Mouse (Mus musculus): ENCODE results near the gene Smg7. TPM values are rescaled to one million over a fixed set of nuclear protein-coding genes. Genes with fewer than 3 reads are reported as not detected.
A peak's percentile ranks its signal among the peaks of the same experiment; 100 is the strongest.
"Not testable (repeated sequence)": the region's sequence is repeated elsewhere in the genome, so short reads cannot be mapped to it uniquely, and the experiment has no call there.

Smg7 gene
- 62.0 and 100 TPM in 2 replicates for total RNA-seq (2014; fragmentation: Nextera tagmentation)
- total RNA-seq (2017), result 26.0 and 31.2 TPM in 2 replicates

- ATAC-seq (replicated peaks; ENCODE audit: poor library complexity, severe bottlenecking), result peak; percentile 8; the same call in 1 of the 2 replicates
Observed at GRCm38 (mm10) chr1:152901765-152902664, at the start of gene Smg7. Gene Smg7, minus strand, starts transcription at chr1:152902646.

DNA sequence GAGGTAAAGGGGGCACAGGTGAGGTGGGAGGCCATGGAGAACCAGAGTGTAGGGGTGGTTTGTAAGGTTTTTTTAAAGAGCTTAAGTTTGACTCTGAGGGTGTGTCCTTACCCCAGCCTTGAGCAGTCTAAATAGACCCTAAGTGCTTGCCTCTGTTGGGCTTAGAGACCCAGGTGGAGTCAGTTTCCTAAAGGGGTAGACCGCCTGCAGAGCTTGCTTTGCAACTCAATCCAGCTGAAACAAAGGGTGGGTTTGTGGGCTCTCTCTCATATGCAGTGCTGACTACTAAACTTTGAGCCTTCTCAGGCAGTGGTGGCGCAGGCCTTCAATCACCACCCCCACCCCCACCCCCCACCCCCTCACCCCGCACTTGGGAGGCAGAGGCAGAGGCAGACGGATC lies 40.5 kb upstream of the Smg7 start:
- no peak for ATAC-seq (replicated peaks; ENCODE audit: poor library complexity, severe bottlenecking)

- no peak for ATAC-seq (replicated peaks; ENCODE audit: poor library complexity, severe bottlenecking)
Observed at GRCm38 (mm10) chr1:152936365-152936764, 33.9 kb upstream of the Smg7 start.

GRCm38 (mm10) chr1:152935476-152935875 lies 33.0 kb upstream of the Smg7 start:
- no peak for ATAC-seq (replicated peaks; ENCODE audit: poor library complexity, severe bottlenecking)

DNA sequence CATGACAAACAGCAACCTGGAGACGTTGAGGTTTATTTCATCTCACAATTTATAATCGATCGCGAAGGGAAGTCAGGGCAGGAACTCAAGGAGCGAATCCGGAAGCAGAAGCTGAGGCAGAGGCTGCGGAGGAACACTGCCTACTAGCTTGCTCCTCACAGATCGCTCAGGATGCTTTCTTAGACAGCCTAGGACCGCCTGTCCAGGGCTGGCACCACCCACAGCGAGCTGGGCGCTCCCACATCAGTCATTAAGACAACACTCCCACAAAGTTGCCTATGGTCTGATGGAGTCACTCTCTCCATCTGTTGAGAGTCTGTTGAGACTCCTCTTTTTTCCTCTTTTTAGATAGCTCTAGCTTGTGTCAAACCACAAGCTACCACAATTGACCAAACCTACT lies 31.5 kb upstream of the Smg7 start:
- ATAC-seq (replicated peaks; ENCODE audit: poor library complexity, severe bottlenecking), result peak; percentile 42

GRCm38 (mm10) chr1:152921786-152922185 lies 19.3 kb upstream of the Smg7 start:
- ATAC-seq (replicated peaks; ENCODE audit: poor library complexity, severe bottlenecking), result no peak

DNA sequence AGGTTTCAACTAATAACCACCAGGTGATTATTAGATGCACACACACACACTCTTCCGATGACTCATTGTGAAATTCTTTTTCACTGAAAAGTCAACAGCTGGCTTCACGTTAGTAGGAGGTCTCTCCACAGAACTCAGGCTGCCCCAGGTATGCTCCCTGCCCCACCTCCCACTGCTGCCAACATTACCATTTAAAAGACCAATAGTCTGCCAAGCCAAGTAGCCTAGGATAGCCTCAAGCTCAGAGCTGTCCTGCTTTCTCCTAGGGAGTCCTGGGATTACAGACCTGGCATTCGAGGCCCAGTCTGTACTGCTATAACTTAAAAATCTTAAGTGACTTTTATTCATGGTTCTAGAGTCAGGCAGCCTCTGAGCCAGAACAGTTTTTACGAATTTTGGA lies 15.2 kb upstream of the Smg7 start:
- ATAC-seq (replicated peaks; ENCODE audit: poor library complexity, severe bottlenecking), result no peak

DNA sequence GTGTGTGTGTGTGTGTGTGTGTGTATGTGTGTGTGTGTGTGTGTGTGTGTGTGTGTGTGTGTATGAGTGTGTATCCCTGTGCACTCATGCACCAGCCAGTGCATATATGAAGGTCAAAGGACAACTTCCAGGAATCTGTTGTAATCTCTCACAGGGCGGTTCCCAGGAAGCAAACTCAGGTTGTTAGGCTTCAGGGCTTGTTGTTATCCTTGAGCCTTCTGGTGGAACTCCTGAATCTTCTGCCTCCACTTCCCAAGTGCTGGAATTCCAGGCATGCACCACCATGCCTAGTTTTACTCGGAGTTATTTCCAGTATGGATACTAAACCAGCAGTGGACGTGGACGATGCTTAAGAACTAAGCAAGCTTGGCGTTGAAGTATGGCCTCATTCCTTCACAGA lies 14.5 kb upstream of the Smg7 start:
- no peak for ATAC-seq (replicated peaks; ENCODE audit: poor library complexity, severe bottlenecking)

GRCm38 (mm10) chr1:152915766-152916165 lies 13.3 kb upstream of the Smg7 start:
- no peak for ATAC-seq (replicated peaks; ENCODE audit: poor library complexity, severe bottlenecking)

DNA sequence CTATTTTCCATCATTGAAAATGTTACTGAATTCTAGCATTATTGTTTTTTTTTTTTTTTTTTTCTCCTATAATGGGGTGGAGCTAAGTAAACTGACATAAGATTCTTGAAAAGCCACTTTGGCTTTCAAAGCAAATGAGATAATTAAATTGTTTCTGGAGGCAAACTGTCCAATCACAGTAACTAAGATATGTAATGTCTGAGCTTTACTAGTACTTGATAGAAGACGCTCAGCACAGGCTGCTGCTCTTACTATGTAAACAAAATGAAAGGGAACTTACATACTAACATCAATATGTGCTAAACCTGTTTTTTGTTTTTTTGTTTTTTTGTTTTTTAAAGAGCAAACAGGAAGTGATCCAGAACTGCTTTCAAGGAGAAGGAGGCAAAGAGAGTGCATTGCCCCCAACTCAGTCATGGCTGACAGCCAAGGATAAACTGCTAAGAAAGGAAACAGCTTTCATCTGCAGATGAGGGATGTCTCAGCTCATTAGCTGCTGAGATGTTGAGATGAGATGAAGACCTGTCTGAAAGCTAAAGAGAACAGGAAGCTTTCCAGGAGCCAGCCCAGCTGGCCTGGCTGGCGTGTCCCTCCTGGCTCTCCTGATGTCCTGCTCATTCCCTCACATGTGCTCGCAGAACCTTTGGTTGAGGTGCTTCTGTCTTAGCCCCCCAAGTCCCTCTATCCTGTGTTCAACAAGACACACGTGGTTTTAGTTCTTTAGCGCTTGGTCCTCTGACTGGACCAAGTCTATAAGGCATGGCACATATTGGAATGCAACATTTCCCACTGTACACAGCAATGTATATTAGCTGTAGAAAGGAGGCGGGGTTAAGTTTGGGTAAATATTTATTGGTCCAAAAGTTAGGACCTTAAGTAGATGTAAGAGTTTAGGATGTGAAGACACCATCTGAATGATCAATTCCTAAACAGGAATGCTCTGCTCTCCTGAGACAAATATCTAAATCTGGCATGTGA lies 11.3 kb upstream of the Smg7 start:
- ATAC-seq (replicated peaks; ENCODE audit: poor library complexity, severe bottlenecking), result no peak

GRCm38 (mm10) chr1:152904469-152904868 lies 2.0 kb upstream of the Smg7 start:
- ATAC-seq (replicated peaks; ENCODE audit: poor library complexity, severe bottlenecking), result peak; percentile 72

- 0 out of 2 replicates have a peak, but pooled peaks have one; percentile 2 for ATAC-seq (replicated peaks; ENCODE audit: poor library complexity, severe bottlenecking)
Observed at GRCm38 (mm10) chr1:152903591-152904135, 1.2 kb upstream of the Smg7 start.

DNA sequence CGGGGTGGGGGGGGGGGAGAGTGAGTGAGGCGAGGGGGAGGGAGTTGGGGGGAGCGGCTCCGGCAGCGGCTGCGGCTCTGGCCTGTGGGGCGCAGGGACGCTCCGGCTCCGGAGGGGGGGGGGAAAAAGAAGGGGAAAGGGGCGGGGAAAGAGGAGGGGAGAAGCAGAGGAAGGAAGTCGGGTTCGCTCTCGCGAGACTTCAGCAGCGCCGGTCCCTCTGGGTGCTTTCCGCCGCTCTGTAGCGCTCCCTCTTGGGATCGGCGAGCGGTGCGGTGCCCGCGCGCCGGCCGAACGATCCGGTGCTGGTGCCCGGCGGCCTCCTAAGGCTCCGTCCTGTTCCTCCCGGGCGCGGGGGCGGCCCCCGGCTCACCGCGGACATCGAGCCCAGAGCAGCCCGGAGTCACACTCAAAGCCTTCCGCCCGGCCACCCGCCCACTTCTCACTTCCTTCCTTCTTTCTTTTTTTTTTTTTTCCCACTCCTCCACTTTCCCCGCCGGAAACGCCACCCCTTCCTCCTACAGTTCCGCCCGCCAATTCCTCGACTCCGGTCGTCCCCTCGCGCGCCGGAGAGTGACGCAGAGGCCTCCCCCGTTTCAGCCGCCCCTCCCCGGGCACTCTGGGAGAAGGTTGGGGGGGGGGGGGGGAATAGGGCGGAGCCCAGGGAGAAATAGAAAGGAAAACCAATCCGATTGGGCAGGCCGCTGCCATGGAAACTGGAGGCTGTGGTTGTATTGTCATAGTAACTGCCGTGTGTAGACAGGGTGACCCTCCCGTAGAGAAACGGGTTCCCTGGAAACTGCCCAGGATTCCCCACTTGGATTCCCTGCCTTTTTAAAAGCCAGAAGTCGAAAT lies 445 bp upstream of the Smg7 start:
- ATAC-seq (replicated peaks; ENCODE audit: poor library complexity, severe bottlenecking), result peak; percentile 65

DNA sequence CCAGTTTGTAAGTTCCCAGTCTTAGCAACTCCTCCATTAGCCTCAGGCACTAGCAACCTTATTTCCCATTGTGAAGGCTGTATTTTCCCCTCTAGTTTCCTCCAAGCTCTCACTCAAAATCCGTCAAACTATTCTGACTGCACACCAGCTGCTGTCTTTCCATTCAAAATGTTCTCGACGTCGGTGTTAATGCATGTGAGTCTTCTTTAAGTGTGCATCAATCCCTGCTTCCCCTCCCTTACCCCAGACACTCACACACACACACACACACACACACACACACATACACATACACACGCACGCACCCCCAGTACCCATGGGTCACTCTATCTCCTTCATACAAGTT lies 1.1 kb downstream of the Smg7 start:
- ATAC-seq (replicated peaks; ENCODE audit: poor library complexity, severe bottlenecking), result no peak

DNA sequence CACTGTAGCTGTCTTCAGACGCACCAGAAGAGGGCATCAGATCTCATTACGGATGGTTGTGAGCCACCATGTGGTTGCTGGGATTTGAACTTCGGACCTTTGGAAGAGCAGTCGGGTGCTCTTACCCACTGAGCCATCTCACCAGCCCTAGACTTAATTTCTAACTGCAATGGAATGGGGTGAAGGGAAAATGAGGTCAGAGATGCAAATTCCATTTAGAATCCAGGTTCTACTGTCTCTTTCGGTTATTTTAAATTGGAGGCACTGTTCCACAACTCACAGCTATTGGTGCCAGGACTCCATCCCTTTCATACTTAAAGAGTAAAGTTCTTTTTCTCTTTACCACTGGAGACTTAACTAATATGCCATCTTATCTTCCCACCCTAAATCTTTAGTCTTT lies 14.4 kb downstream of the Smg7 start:
- ATAC-seq (replicated peaks; ENCODE audit: poor library complexity, severe bottlenecking), result not testable (repeated sequence)

DNA sequence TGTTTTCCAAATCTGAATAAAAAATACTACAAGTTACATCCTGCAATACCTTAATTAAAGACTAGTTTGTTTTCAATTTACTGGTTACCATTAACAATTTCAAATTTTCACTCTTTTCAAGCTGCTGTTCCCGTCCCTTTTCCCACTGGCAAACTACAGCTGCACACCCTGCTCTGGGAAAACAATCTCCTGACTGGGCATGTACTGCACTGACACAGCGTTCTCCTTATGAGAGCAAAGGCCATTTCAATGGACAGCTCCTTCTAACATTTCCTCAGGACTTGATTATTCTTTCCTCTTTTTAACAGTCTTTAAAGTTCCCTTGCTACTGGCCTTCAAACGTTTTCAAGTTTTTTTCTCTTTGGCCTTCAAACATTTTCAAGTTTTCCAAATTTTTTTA lies 31.4 kb downstream of the Smg7 start:
- no peak for ATAC-seq (replicated peaks; ENCODE audit: poor library complexity, severe bottlenecking)

DNA sequence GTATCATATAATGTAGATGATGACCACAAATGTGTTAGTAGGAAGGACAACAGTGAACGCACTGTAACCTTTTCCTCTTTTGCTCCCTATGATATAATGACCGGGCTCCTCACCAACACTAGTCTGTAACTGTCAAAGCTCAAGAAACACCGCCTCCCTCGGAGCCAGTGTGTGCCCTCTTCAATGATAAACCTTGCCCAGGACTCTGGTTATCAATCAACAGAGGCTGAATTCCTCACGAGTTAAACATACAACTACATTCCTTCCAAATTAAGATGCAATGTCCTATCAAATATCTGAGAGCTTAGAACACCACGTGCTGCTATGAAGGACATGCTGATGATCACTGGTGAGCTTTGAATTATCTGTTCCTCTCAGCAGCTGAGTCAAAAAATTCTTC lies 32.5 kb downstream of the Smg7 start:
- no peak for ATAC-seq (replicated peaks; ENCODE audit: poor library complexity, severe bottlenecking)

- no peak for ATAC-seq (replicated peaks; ENCODE audit: poor library complexity, severe bottlenecking)
Observed at GRCm38 (mm10) chr1:152846856-152847255, 55.6 kb downstream of the Smg7 start.

DNA sequence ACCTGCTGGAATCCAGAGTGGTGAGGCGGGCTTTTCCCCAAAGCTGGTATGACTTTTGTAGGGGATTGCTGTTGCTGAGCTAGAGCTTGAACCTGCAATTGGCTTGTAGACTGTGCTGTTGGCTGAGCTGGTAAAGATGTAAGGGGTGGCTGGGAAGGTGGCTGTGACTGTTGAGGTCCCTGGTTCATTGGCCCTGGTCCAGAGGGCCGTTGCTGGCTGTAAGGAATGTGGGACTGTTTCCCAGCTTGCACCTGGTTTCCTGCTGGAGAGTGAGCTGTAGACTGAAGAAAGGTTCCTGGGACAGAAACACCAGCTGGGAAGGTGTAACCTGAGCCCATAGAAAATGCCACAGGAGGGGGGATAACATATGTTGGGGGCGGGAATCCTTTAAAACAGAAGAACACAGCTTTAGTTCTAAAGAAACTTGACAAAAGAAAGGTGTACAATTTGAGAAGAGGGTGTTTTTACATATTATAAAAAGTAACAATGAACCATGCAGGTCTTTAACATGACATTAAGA lies 57.2 kb downstream of the Smg7 start:
- no peak for ATAC-seq (replicated peaks; ENCODE audit: poor library complexity, severe bottlenecking)

DNA sequence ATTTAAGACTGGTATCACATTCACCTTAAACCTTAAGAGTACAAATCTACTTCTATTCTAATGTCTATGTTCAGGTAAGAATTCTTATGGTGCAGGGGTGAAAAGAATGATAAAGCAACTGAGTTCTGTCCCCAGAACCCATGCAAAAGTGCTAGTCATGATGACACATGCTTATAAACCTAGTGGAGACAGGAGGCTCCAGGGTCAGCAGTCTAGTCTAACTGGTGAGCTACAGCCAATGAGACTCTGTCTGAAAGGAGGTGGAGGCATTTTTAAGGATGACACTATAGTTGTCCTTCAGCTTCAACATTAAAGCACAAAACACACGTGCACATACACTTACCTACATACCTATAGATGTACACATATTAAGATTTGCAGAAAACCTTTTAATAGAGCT lies 57.8 kb downstream of the Smg7 start:
- ATAC-seq (replicated peaks; ENCODE audit: poor library complexity, severe bottlenecking), result no peak
